Mouse (Mus musculus): ENCODE results near the gene Aak1. TPM values are rescaled to one million over a fixed set of nuclear protein-coding genes. Genes with fewer than 3 reads are reported as not detected.

Aak1 gene
- polyA plus RNA-seq, 1 experiment from 2014 or later: 2.2 TPM

DNA sequence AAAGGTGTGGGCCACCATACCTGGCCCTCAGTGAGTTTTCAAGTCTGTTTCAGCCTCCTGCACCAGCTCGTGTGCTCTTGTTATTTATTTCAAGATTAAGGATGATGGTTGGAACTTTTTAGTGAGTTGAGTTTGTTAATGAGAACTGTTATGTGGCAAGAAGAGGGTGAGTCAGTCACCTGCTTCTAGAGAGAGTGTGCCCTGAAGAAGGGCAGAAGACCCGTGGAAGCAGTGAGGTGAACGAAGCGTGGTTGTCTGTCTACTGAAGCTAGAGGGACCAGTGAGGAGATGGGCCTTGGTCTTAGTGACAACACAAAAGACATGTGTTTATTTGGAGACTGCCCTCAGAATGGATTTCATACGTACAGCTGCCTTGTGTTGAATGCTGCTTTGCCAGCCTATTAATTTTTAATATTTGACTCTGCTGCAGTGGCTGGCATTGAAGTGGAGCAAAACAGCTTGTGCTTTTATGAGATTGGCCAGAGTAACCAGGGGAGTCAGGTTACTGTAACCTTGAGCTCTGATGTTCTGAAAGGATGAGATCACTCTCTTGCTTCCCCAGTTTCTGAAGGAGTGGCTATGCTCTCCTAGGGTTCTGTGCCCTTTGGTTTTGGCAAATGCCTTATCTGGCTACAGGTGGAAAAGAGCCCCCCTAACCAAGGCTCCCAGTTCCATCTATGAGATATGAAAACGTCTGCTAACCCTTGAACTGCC lies 36.7 kb downstream of the Aak1 start:
- DNase-seq (no peak), ATAC-seq (no peak)
- TF ChIP-seq EP300 (IDR thresholded peaks at IDR 0.05; ENCODE audit: low read depth) (no peak), CTCF (IDR thresholded peaks at IDR 0.05; ENCODE audit: low read depth) (no peak)
- no peak overlapping the region for H3K4me3 ChIP-seq (ENCODE audit: low read depth, low read length)
- H3K36me3 ChIP-seq (replicated peaks; ENCODE audit: insufficient read depth, low read length): peaks cover 3% of the 10 kb centered on the region
- H3K9me3 ChIP-seq (ENCODE audit: low read length): no peaks in the 10 kb centered on the region
- peaks cover 6% of the 10 kb centered on the region for H3K4me1 ChIP-seq (ENCODE audit: insufficient read depth)
- H3K27me3 ChIP-seq (ENCODE audit: insufficient read depth, low read length): no peaks in the 10 kb centered on the region
- H3K27ac ChIP-seq (ENCODE audit: low read depth): peak overlapping the region; percentile 23; the same call in 1 of the 2 replicates
- no peak overlapping the region for H3K4me2 ChIP-seq (ENCODE audit: low read depth, low read length)
- 66% methylated on average over 6 of the region's 6 CpGs for WGBS (ENCODE audit: insufficient replicate concordance)
- H3K9ac ChIP-seq (replicated peaks): no peak overlapping the region

DNA sequence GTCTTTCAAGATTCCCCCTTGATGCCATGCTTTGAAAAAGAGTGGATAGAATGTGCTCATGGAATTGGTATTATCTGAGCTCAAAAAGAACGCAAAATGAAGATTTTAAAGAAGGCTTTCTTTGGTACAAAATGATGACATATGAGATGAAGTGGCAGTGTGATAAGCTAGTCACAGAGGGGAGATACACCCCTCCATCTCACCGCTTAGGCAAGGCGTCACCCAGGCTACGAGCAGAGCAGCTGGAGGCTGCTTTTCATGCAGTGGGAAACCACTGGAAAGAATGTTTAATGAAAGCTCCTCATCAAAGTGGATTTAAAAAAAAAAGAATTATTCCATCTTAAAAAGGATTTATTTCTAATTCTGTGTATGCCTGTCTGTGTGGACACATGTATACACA lies 37.5 kb downstream of the Aak1 start:
- H3K9me3 ChIP-seq (ENCODE audit: low read length): no peaks in the 10 kb centered on the region
- H3K9ac ChIP-seq (replicated peaks): no peak overlapping the region
- TF ChIP-seq EP300 (IDR thresholded peaks at IDR 0.05; ENCODE audit: low read depth) (no peak), CTCF (IDR thresholded peaks at IDR 0.05; ENCODE audit: low read depth) (no peak)
- 46% methylated on average over 4 of the region's 4 CpGs for WGBS (ENCODE audit: insufficient replicate concordance)
- no peak overlapping the region for H3K4me2 ChIP-seq (ENCODE audit: low read depth, low read length)
- DNase-seq (no peak), ATAC-seq (no peak)
- H3K27ac ChIP-seq (ENCODE audit: low read depth): no peak overlapping the region
- no peaks in the 10 kb centered on the region for H3K27me3 ChIP-seq (ENCODE audit: insufficient read depth, low read length)
- H3K4me1 ChIP-seq (ENCODE audit: insufficient read depth): peaks cover 6% of the 10 kb centered on the region
- H3K36me3 ChIP-seq (replicated peaks; ENCODE audit: insufficient read depth, low read length): peaks cover 3% of the 10 kb centered on the region
- H3K4me3 ChIP-seq (ENCODE audit: low read depth, low read length): no peak overlapping the region

DNA sequence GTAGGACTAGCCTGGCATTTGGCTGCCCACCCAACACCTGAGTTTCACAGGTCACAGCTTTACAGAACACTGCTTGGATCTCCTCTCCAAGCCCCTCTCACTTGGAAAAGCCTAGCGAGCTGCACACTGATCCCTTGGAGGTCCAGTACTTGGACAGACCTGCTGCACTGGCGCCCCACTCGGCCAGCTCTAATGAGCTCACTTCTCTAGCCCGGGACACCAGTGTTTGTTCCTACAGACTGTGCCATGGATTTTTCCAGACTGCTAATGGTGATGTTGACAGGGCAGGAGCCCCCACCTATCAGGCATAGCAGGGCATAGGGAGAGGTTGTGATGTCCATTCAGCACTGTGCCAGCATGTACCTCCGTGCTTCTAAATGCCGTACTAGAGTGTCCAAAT lies 48.2 kb downstream of the Aak1 start:
- H3K27ac ChIP-seq (ENCODE audit: low read depth): no peak overlapping the region
- 96% methylated on average over 6 of the region's 6 CpGs for WGBS (ENCODE audit: insufficient replicate concordance)
- H3K9ac ChIP-seq (replicated peaks): no peak overlapping the region
- H3K4me3 ChIP-seq (ENCODE audit: low read depth, low read length): no peak overlapping the region
- ATAC-seq (no peak), DNase-seq (no peak)
- no peaks in the 10 kb centered on the region for H3K36me3 ChIP-seq (replicated peaks; ENCODE audit: insufficient read depth, low read length)
- no peaks in the 10 kb centered on the region for H3K9me3 ChIP-seq (ENCODE audit: low read length)
- TF ChIP-seq EP300 (IDR thresholded peaks at IDR 0.05; ENCODE audit: low read depth) (no peak), CTCF (IDR thresholded peaks at IDR 0.05; ENCODE audit: low read depth) (no peak)
- H3K4me2 ChIP-seq (ENCODE audit: low read depth, low read length): no peak overlapping the region
- H3K27me3 ChIP-seq (ENCODE audit: insufficient read depth, low read length): no peaks in the 10 kb centered on the region
- no peaks in the 10 kb centered on the region for H3K4me1 ChIP-seq (ENCODE audit: insufficient read depth)

DNA sequence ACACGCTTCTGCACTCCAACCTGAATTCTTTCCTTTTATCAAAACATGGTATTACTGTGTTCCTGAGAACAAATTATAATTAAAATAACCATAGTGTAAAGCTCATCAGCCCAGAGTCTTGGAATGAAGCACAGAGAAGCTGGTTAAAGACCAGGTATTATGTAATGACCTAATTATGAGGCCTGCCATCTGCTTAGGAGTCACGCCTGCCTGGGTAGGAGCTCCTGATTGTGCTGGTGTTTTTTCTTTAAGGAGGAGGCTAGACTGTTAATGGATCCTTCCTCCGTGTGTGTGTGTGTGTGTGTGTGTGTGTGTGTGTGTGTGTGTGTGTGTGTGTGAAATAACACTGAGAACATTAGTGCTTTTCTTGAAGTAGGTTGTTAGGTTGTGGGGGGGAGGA lies 49.7 kb downstream of the Aak1 start:
- WGBS (ENCODE audit: insufficient replicate concordance): 65% methylated on average over 3 of the region's 3 CpGs
- H3K9ac ChIP-seq (replicated peaks): no peak overlapping the region
- H3K36me3 ChIP-seq (replicated peaks; ENCODE audit: insufficient read depth, low read length): no peaks in the 10 kb centered on the region
- H3K9me3 ChIP-seq (ENCODE audit: low read length): no peaks in the 10 kb centered on the region
- DNase-seq (no peak), ATAC-seq (no peak)
- TF ChIP-seq EP300 (IDR thresholded peaks at IDR 0.05; ENCODE audit: low read depth): no peak
- TF ChIP-seq CTCF (IDR thresholded peaks at IDR 0.05; ENCODE audit: low read depth): no peak
- no peak overlapping the region for H3K4me3 ChIP-seq (ENCODE audit: low read depth, low read length)
- no peaks in the 10 kb centered on the region for H3K27me3 ChIP-seq (ENCODE audit: insufficient read depth, low read length)
- H3K4me1 ChIP-seq (ENCODE audit: insufficient read depth): no peaks in the 10 kb centered on the region
- no peak overlapping the region for H3K27ac ChIP-seq (ENCODE audit: low read depth)
- H3K4me2 ChIP-seq (ENCODE audit: low read depth, low read length): no peak overlapping the region

DNA sequence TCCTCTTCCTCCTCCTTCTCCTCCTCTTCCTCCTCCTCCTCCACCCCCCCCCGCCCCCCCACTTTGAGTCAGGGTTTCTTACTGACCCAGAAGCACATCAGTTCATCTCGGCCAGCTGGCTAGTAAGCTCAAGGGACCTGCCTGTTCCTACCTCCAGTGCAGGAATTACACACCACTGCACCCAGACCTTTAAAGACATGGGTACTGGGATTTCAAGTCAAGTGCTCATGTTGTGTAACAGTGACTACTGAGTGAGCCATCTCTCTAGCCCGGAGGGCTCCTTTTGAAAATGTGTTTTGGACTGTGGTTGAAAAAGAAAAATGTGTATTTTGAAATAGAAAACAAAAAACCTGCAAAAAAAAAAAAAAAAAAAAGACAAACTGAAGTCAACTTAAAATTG lies 50.6 kb downstream of the Aak1 start:
- ATAC-seq (no peak), DNase-seq (no peak)
- WGBS (ENCODE audit: insufficient replicate concordance): 62% methylated on average over 3 of the region's 3 CpGs
- H3K4me3 ChIP-seq (ENCODE audit: low read depth, low read length): no peak overlapping the region
- H3K27me3 ChIP-seq (ENCODE audit: insufficient read depth, low read length): no peaks in the 10 kb centered on the region
- TF ChIP-seq CTCF (IDR thresholded peaks at IDR 0.05; ENCODE audit: low read depth) (no peak), EP300 (IDR thresholded peaks at IDR 0.05; ENCODE audit: low read depth) (no peak)
- H3K4me1 ChIP-seq (ENCODE audit: insufficient read depth): no peaks in the 10 kb centered on the region
- no peaks in the 10 kb centered on the region for H3K9me3 ChIP-seq (ENCODE audit: low read length)
- H3K4me2 ChIP-seq (ENCODE audit: low read depth, low read length): no peak overlapping the region
- H3K9ac ChIP-seq (replicated peaks): no peak overlapping the region
- H3K36me3 ChIP-seq (replicated peaks; ENCODE audit: insufficient read depth, low read length): no peaks in the 10 kb centered on the region
- no peak overlapping the region for H3K27ac ChIP-seq (ENCODE audit: low read depth)

GRCm38 (mm10) chr6:86900546-86900945 lies 51.2 kb downstream of the Aak1 start:
- 57% methylated on average over 3 of the region's 3 CpGs for WGBS (ENCODE audit: insufficient replicate concordance)
- no peaks in the 10 kb centered on the region for H3K36me3 ChIP-seq (replicated peaks; ENCODE audit: insufficient read depth, low read length)
- ATAC-seq (no peak), DNase-seq (no peak)
- no peaks in the 10 kb centered on the region for H3K9me3 ChIP-seq (ENCODE audit: low read length)
- H3K4me1 ChIP-seq (ENCODE audit: insufficient read depth): no peaks in the 10 kb centered on the region
- no peak overlapping the region for H3K4me3 ChIP-seq (ENCODE audit: low read depth, low read length)
- H3K27ac ChIP-seq (ENCODE audit: low read depth): no peak overlapping the region
- TF ChIP-seq EP300 (IDR thresholded peaks at IDR 0.05; ENCODE audit: low read depth): no peak
- no peak for TF ChIP-seq CTCF (IDR thresholded peaks at IDR 0.05; ENCODE audit: low read depth)
- no peak overlapping the region for H3K4me2 ChIP-seq (ENCODE audit: low read depth, low read length)
- H3K9ac ChIP-seq (replicated peaks): no peak overlapping the region
- H3K27me3 ChIP-seq (ENCODE audit: insufficient read depth, low read length): no peaks in the 10 kb centered on the region

Data from liver, postnatal 0 days (tissue).